Mouse (Mus musculus): ENCODE data around the gene Gbp8.

- TF ChIP-seq CTCF (conservative IDR thresholded peaks at IDR 0.05; ENCODE audit: low read length) (no peak), NANOG (IDR thresholded peaks at IDR 0.05; ENCODE audit: borderline replicate concordance, low read length) (no peak), POU5F1 (IDR thresholded peaks at IDR 0.05; ENCODE audit: borderline replicate concordance, low read length) (no peak)
These were observed 149.9 kb downstream of the Gbp8 start for GRCm38 (mm10) chr5:104989411-104989810.
